Mouse (Mus musculus) yolk sac, embryonic 10.5 days (tissue): ENCODE measurements around the gene Bach1.
"Not testable (repeated sequence)": the region's sequence is repeated elsewhere in the genome, so short reads cannot be mapped to it uniquely, and the experiment has no call there.

Source experiments
- DNase-seq: peaks from one replicate; pipeline ENCODE4 v3.0.0-alpha.2; 2017; ENCODE audit warnings: low spot score

Gene Bach1

DNA sequence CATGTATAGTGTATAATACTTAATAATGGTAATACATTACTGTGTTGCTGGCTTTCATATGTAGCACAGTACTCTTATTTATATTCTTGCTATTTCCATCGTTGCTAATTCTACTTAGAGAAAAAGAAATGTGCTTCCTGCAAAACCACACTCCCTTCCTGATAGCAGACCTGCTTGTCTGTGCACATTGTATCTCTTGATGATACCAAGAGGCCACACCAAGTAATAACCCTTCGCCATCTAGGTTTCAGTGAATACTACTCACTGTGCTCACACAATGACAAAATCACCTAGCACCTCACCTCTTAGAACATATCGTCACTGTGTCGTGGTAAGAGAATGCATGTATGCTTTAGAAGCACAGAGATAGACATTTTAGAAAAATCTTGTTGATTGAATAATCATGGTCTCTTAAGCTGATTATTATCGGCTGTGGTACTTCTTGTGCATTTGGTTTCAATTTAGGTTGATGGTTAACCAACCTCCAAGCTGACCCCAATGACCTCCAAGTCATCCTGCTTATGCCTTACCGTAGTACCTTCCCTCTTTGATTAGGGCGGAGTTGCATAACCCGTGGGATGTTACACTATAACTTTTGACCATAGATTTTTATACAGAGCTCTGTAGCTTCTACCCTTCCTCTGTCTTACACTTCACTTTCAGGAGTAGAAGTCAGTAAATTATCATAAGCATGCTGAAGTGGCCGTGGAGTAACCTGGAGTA lies 17.7 kb upstream of the Bach1 start:
- DNase-seq = peak; percentile 38

- no peak for DNase-seq
Measured at GRCm38 (mm10) chr16:87681848-87682247, 16.9 kb upstream of the Bach1 start.

GRCm38 (mm10) chr16:87686458-87686857 lies 12.3 kb upstream of the Bach1 start:
- DNase-seq = peak; percentile 56

DNA sequence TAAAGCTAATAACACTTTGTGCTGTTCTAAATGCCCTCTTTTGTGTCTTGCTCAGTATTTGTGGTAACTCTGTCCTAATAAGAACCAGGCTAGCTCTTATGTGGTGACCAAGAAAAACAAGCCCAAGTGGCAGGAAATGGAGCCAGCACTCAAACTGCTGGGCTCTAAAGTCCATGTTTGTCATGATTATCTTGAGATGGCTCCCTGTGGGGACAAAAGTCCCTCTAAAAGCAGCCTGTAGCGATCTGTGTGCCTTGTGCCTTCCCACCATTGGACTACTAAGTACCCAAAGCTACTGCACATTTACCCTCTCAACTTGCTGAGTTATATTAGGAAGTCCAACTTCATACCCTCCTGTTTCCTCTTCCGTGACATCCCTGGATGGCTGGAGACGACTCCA lies 11.4 kb upstream of the Bach1 start:
- DNase-seq = peak; percentile 47

DNA sequence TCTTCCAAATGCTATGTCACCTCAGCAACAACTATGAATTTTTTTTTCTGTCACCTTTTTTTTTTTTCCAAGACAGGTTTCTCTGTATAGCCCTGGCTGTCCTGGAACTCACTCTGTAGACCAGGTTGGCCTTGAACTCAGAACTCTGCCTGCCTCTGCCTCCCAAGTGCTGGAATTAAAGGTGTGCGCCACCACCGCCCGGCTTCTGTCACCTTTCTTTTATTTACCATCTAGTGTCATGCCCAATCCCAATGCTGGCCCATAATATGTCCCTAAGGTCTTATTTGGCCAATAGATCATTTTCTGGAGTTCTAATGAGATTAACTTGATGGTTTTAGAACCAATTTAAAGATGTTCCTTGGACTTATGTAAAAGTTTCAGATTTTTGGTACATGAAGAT lies 10.4 kb upstream of the Bach1 start:
- not testable (repeated sequence) for DNase-seq

DNA sequence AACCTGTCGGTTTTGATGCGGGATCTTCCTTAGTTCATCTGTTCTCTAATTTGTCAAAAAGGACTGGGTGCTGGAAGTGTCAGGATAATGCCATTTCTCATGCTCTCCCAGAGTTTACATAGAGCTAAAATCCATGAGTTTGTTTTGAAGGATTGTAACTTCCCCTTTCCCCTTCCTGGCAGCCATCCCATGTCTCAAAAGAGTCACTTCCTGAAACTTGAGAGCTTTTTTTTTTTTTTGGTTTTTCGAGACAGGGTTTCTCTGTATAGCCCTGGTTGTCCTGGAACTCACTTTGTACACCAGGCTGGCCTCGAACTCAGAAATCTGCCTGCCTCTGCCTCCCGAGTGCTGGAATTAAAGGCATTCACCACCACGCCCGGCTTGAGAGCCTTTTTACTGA lies 9.9 kb upstream of the Bach1 start:
- not testable (repeated sequence) for DNase-seq

DNA sequence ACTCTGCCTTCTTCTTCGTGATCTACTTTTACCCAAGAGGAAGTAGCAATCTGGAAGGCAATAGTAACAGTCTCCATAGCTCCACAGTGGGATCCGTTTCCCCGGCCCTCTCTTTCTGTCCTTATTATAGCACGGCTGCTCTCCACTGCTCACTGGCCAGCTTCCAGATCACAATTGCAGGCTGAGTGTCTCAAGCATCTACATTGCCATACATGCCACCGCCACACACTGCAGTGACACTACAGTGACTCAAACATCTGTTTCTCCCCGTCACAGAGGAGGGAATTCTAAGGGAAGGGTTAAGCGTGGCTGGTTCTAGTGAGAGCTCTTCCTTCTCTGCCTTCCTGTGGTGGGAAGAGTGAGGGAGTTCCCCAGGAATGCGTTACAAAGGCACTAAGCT lies 9.5 kb upstream of the Bach1 start:
- no peak for DNase-seq

DNA sequence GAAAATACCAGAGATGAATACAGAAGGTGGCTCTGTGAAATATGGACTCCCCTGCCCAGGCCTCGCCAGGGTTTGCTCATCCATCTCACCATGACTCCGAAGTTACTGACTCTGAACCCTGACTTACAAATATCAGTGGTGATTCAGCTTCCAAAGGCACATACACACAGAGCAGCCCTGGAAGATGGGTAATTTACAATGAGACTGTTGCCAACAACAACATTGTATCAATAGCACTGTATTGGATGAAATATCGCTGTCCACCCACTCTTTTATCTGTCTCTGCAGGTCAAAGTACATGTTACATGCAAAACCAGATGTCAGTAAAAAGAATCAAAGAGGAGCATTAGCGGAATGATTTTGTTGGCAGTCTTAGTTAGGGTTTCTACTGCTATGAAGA lies 8.2 kb upstream of the Bach1 start:
- no peak for DNase-seq

DNA sequence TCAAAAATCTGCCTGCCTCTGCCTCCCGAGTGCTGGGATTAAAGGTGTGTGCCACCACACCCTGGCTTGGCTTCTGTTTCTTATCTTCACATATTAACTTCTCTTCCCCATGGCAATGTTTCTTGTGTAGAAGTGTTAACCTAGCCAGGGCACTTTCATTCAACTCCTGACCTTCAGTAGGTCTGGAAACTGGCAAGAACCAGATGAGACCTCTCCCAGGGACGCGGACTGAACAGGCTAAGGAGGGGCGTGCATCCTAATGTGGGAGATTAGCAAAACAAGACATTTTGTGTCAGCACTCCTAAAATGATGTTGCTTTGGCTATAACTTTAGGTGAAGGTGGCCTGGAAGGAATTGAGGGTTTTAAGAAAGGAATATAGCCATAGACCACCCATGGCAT lies 7.6 kb upstream of the Bach1 start:
- DNase-seq = no peak

DNA sequence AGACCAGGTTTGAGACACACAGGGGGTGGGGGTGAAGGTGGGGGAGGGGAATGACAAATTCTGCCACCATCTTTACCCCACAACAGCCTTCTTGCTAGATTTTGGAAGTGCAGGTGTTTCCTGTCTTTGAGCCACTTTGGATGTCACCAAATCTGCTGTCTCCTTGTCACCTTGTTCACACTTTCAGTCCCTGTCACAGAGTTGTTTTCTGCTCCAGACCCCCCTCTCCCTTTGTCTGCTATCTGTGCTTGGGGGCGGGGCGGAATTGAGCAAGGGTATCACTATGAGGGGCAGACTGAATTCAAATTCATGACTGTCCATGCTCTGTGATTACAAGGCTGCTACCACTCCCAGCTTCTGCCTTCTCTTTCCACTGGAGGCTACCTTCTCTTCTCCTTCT lies 6.2 kb upstream of the Bach1 start:
- DNase-seq = no peak

GRCm38 (mm10) chr16:87697707-87698365 lies 909 bp upstream of the Bach1 start:
- DNase-seq = peak; percentile 16

GRCm38 (mm10) chr16:87699306-87699692 lies 554 bp downstream of the Bach1 start:
- DNase-seq = no peak

- peak; percentile 77 for DNase-seq
Measured at GRCm38 (mm10) chr16:87699693-87700394, 1.1 kb downstream of the Bach1 start.

GRCm38 (mm10) chr16:87700395-87700765 lies 1.6 kb downstream of the Bach1 start:
- no peak for DNase-seq

- no peak for DNase-seq
Measured at GRCm38 (mm10) chr16:87701891-87702290, 3.1 kb downstream of the Bach1 start.

GRCm38 (mm10) chr16:87702881-87703280 lies 4.1 kb downstream of the Bach1 start:
- DNase-seq = no peak

DNA sequence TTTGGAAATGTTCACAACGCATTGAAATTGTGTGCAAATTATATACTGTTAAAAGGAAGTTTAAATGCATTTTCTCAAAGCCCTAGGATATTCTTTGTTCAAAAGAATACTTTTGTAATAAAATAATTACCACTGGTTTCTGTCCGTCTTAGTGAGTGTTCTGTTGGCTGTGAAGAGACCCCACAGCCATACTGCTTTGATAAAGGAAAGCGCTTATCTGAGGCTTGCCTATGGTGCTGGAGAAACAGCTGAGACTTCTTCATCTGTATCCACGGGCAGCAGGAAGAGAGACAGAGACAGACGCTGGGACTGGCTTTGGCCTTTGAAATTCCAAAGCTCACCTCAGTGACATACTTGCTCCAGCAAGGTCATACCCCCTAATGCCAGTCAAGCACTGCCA lies 5.5 kb downstream of the Bach1 start:
- DNase-seq = no peak

DNA sequence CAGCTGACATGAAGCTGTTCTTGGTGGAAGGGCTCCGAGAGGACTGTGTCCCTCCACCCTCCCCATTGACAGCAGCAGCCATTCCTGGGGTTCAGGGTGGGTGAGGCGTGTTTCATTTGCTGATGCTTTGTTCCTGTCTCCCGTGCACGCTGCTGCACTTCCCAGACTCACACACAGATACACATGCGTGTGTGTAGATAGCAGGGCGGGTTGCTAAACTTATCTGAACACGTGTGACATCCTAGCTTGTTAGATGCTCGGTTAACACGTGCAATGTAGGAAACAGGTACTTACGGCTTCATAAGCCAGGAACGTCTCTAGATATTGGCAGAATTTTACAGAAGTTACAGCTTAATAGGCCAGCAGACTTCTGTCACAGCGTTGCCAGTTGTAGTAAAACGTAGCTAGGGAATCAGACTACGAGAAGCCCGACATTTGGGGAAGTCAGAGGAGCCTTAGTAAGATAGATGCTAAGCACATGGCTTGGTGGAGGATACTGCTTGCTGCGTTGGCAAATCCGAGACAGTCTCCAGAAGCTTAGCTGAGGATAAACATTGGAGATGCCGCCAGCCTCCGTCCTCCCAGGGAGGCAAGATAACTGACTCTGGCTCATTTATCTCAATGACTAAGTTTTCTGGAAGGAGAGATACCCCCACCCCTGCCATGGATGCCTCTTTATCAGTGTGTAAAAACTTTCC lies 7.3 kb downstream of the Bach1 start:
- DNase-seq = peak; percentile 62

DNA sequence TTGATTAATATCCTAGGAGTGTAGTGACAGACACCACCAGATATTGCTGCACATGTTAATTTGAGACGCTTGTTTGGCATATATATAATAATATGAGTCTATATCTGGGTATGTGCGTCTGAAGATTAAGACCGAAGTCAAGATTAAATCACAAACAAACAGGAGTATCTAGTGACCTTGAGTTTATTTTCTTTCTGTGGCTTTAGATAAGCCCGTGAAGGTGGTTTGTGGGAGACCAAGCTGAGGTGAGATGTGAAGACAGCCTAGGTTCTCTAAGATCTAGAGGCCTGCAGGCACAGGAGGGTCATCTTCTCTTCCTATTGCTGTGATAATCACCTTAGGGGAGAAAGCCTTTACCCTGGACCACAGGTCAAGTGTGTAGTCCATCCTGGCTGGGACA lies 8.6 kb downstream of the Bach1 start:
- DNase-seq = no peak

GRCm38 (mm10) chr16:87708570-87708969 lies 9.8 kb downstream of the Bach1 start:
- no peak for DNase-seq

- DNase-seq = no peak
Measured at GRCm38 (mm10) chr16:87709144-87709543, 10.4 kb downstream of the Bach1 start.

DNA sequence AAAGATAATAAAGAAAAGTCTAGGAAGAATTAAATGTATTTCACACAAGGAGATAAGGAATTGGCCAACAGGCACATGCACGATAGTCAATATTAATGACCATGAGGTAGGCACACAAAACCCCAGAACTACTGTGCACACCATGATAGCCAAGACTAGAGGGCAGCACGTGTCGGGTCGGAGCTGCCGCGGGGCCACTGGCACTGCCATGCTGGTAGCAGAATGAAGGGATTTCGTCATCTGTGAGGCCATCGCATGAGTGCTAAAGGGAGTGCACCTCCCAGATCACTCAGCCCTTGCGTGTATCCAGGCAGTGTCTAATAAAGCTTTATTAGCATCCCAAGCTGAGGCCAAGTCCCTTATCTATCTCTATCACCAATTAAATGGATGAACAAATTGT lies 11.2 kb downstream of the Bach1 start:
- no peak for DNase-seq

- DNase-seq = no peak
Measured at GRCm38 (mm10) chr16:87711961-87712360, 13.2 kb downstream of the Bach1 start.
